Mouse (Mus musculus): ENCODE measurements at regions not wholly inside any gene's neighbourhood (a gene's known extent, or its start where the extent isn't known, plus 50 kb on each side); places are given as distances from the start of the nearest gene placed in this dataset.

DNA sequence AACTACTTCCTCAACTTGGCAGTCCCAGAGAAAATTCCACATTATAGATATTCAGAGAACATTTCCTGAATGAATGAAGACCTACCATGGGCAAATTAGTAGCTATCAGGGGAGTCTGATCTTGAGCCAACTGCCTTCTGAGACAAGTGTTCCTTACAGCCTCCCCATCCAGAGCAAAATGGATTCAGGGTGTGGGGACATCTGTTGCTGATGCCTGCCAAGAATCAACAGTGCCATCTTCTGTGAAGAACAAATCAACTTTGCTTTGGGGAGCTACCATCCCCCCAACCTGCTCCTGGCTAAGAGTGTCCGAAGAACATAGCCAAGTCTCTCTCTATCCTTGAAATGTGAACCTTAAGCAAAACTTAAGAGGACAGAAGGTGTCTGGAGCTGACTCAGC is 217.9 kb downstream of the Nedd1 start:
- TF ChIP-seq CTCF (IDR thresholded peaks at IDR 0.05) (no peak), EP300 (IDR thresholded peaks at IDR 0.05) (no peak)
